ENCODE assay signal across 10 mouse cellular contexts in genomic region chr2:146044926-146045890, GRCm38 (mm10).
DNase-seq lines count a peak whose midpoint lies in the region; ATAC-seq lines count a peak whose summit lies in the region.
"Had no signal": no experiment of that assay in that cellular context is flagged by ENCODE, and none has a peak within 500 bp of the region (broad histone marks: within the 10 kb centered on the region; RNA-seq: fewer than 3 reads in every experiment).

No protein-coding gene starts in this region.

- intact Hi-C loops in left cerebral cortex, postnatal 10 days (cut with DNase I) = no loop called here

- H3K27me3 ChIP-seq in hindbrain, embryonic 12.5 days = no peaks in the 10 kb centered on the region; the same call in 1 of the 2 replicates
- no peaks in the 10 kb centered on the region for H3K27me3 ChIP-seq in hindbrain, embryonic 11.5 days (ENCODE audit: control insufficient read depth, insufficient read depth, low read length)

- no peaks in the 10 kb centered on the region for H3K9me3 ChIP-seq in hindbrain, embryonic 12.5 days (replicated peaks)
- H3K9me3 ChIP-seq in hindbrain, embryonic 11.5 days (ENCODE audit: control insufficient read depth, low read length) = no peaks in the 10 kb centered on the region

- no peak overlapping the region for H3K4me3 ChIP-seq in hindbrain, embryonic 12.5 days
- H3K4me3 ChIP-seq in hindbrain, embryonic 11.5 days (ENCODE audit: low read depth, low read length) = no peak overlapping the region
- H3K4me3 ChIP-seq: myocyte had no signal

- DNase-seq in hindbrain, embryonic 11.5 days (ENCODE audit: low spot score) = no peak
- peak; percentile 77 for DNase-seq in cerebellum, adult 8-10 months
- peak; percentile 11 to 66 for DNase-seq in left cerebral cortex, postnatal 10 days (ENCODE audit: extremely low spot score in 1 of 2, low spot score in 2 of 2)
- DNase-seq in right cerebral cortex, postnatal 25 days = peak; percentile 19
- no peak for DNase-seq in spleen, postnatal 36 days (ENCODE audit: low spot score in 2 of 2)

- peaks cover 8% of the 10 kb centered on the region for H3K4me1 ChIP-seq in hindbrain, embryonic 12.5 days
- no peaks in the 10 kb centered on the region for H3K4me1 ChIP-seq in hindbrain, embryonic 11.5 days (replicated peaks; ENCODE audit: control insufficient read depth, insufficient read depth, low read length)

- H3K27ac ChIP-seq in hindbrain, embryonic 12.5 days = peak overlapping the region; percentile 44; the same call in 1 of the 2 replicates
- no peak overlapping the region for H3K27ac ChIP-seq in hindbrain, embryonic 11.5 days (ENCODE audit: low read depth, low read length)

- no peak overlapping the region for H3K9ac ChIP-seq in hindbrain, embryonic 12.5 days
- H3K9ac ChIP-seq in hindbrain, embryonic 11.5 days (ENCODE audit: low read depth, low read length) = no peak overlapping the region

- 0 out of 2 replicates have a peak overlapping the region, but pooled peaks have one; percentile 2 for H3K4me2 ChIP-seq in hindbrain, embryonic 12.5 days (replicated peaks)
- H3K4me2 ChIP-seq in hindbrain, embryonic 11.5 days (replicated peaks; ENCODE audit: low read depth, low read length) = no peak overlapping the region

- 44% methylated on average over 24 of the region's 24 CpGs for WGBS in hindbrain, embryonic 12.5 days
- WGBS in hindbrain, embryonic 11.5 days = 58% methylated on average over 24 of the region's 24 CpGs

- H3K36me3 ChIP-seq in hindbrain, embryonic 12.5 days = no peaks in the 10 kb centered on the region
- H3K36me3 ChIP-seq in hindbrain, embryonic 11.5 days (ENCODE audit: control insufficient read depth, insufficient read depth, low read length) = no peaks in the 10 kb centered on the region

- peak; percentile 74 for ATAC-seq in hindbrain, embryonic 12.5 days (ENCODE audit: low FRiP score)
- ATAC-seq in hindbrain, embryonic 11.5 days (ENCODE audit: low FRiP score) = no peak
- peak; percentile 58 for ATAC-seq in granulocyte monocyte progenitor cell, adult 5-6 weeks (replicated peaks; ENCODE audit: poor library complexity, severe bottlenecking)
- ATAC-seq in monocyte, adult 5-6 weeks (replicated peaks; ENCODE audit: insufficient number of reproducible peaks, low FRiP score, low TSS enrichment, poor library complexity, severe bottlenecking) = no peak
- ATAC-seq: Patski had no signal

Comparison
In these comparisons a context has a peak if more than half of its experiments do, and no peak if none do; other contexts are left out.
1. ATAC-seq: peak in hindbrain, embryonic 12.5 days (single experiment) and granulocyte monocyte progenitor cell, adult 5-6 weeks (single experiment); none in hindbrain, embryonic 11.5 days (single experiment) and monocyte, adult 5-6 weeks (single experiment).
2. DNase-seq: peak in cerebellum, adult 8-10 months (single experiment), left cerebral cortex, postnatal 10 days (2 of 2) and right cerebral cortex, postnatal 25 days (single experiment); none in hindbrain, embryonic 11.5 days (single experiment) and spleen, postnatal 36 days (0 of 2).